ENCODE assay signal across 9 mouse cellular contexts in the genomic region with DNA sequence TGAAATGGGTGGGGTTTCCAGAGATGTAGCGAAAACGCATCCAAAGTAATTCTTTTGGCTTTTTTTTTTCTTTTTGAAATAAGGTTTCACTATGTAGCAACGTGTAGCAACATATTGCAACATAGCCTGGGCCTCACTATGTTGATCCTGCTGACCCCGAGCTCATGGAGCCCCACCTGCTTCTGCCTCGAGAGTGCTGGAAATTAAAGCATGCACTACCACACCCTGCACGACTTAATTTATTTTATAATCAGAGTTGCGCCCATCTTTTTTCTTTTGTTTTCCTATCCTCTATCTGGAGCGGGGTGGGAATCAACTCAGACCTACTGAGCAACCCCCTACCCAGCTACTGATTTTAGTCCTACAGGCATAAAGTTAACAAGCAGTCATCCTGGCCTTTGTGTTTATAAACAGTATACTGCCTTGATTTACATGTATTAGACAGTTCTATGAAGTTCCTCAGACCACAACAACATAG. TPM values are rescaled to one million over a fixed set of nuclear protein-coding genes. Genes with fewer than 3 reads are reported as not detected.
DNase-seq lines count a peak whose midpoint lies in the region; ATAC-seq lines count a peak whose summit lies in the region.
"Had no signal": no experiment of that assay in that cellular context is flagged by ENCODE, and none has a peak within 500 bp of the region (broad histone marks: within the 10 kb centered on the region; RNA-seq: fewer than 3 reads in every experiment).

No protein-coding gene starts in this region.

- intact Hi-C loops in heart, postnatal 14 days (cut with DNase I) = loop anchor here (5.0 kb wide), 1 partner anchor 42 kb away; no protein-coding TSS in a partner anchor

- peak overlapping the region; percentile 92 for H3K4me2 ChIP-seq in heart, embryonic 16.5 days (ENCODE audit: low read depth, low read length)
- peak overlapping the region; percentile 91 for H3K4me2 ChIP-seq in hindbrain, embryonic 11.5 days (replicated peaks; ENCODE audit: low read depth, low read length)
- peak overlapping the region; percentile 84 for H3K4me2 ChIP-seq in midbrain, embryonic 11.5 days

- no peak overlapping the region; the same call in 1 of the 2 replicates for H3K27ac ChIP-seq in heart, embryonic 16.5 days (ENCODE audit: low read length)
- no peak overlapping the region for H3K27ac ChIP-seq in hindbrain, embryonic 11.5 days (ENCODE audit: low read depth, low read length)
- H3K27ac ChIP-seq in midbrain, embryonic 11.5 days (ENCODE audit: low read depth, low read length) = no peak overlapping the region

- H3K4me3 ChIP-seq in heart, embryonic 16.5 days (ENCODE audit: low read length) = peak overlapping the region; percentile 92
- peak overlapping the region; percentile 81 for H3K4me3 ChIP-seq in hindbrain, embryonic 11.5 days (ENCODE audit: low read depth, low read length)
- H3K4me3 ChIP-seq in midbrain, embryonic 11.5 days (ENCODE audit: low read depth, low read length) = peak overlapping the region; percentile 79

- WGBS in heart, embryonic 16.5 days = 3% methylated on average over 8 of the region's 8 CpGs
- WGBS in hindbrain, embryonic 11.5 days = 1% methylated on average over 8 of the region's 8 CpGs
- 2% methylated on average over 8 of the region's 8 CpGs for WGBS in midbrain, embryonic 11.5 days

- peaks cover 6% of the 10 kb centered on the region for H3K36me3 ChIP-seq in heart, embryonic 16.5 days (ENCODE audit: control insufficient read depth, insufficient read depth)
- H3K36me3 ChIP-seq in hindbrain, embryonic 11.5 days (ENCODE audit: control insufficient read depth, insufficient read depth, low read length) = no peaks in the 10 kb centered on the region
- no peaks in the 10 kb centered on the region for H3K36me3 ChIP-seq in midbrain, embryonic 11.5 days (ENCODE audit: control insufficient read depth, insufficient read depth, low read length)

- no peak for ATAC-seq in heart, embryonic 16.5 days (replicated peaks; ENCODE audit: extremely low read depth, insufficient read depth, low FRiP score)
- peak; percentile 63 for ATAC-seq in hindbrain, embryonic 11.5 days (ENCODE audit: low FRiP score)
- no peak; the same call in 1 of the 2 replicates for ATAC-seq in midbrain, embryonic 11.5 days (ENCODE audit: low FRiP score)

- peak overlapping the region; percentile 89 for H3K9ac ChIP-seq in heart, embryonic 16.5 days (ENCODE audit: low read length)
- H3K9ac ChIP-seq in hindbrain, embryonic 11.5 days (ENCODE audit: low read depth, low read length) = no peak overlapping the region
- peak overlapping the region; percentile 78; the same call in 1 of the 2 replicates for H3K9ac ChIP-seq in midbrain, embryonic 11.5 days (ENCODE audit: low read length)

- no peak for DNase-seq in heart, postnatal 14 days
- DNase-seq in R1 (ENCODE audit: low read depth, low spot score) = peak; percentile 83
- no peak for DNase-seq in hindbrain, embryonic 11.5 days (ENCODE audit: low spot score)
- DNase-seq in midbrain, embryonic 11.5 days (ENCODE audit: low spot score, missing footprints) = no peak
- DNase-seq in embryo, embryonic 9.5 days (ENCODE audit: extremely low spot score) = no peak
- no peak for DNase-seq in ovary, adult 18-20 months (ENCODE audit: low spot score)
- DNase-seq in embryo, embryonic 10.5 days (ENCODE audit: low spot score) = no peak

- H3K9me3 ChIP-seq in heart, embryonic 16.5 days (replicated peaks; ENCODE audit: control insufficient read depth, low read length) = no peaks in the 10 kb centered on the region
- H3K9me3 ChIP-seq in hindbrain, embryonic 11.5 days (ENCODE audit: control insufficient read depth, low read length) = no peaks in the 10 kb centered on the region
- H3K9me3 ChIP-seq in midbrain, embryonic 11.5 days (ENCODE audit: control insufficient read depth, low read length) = no peaks in the 10 kb centered on the region

- H3K27me3 ChIP-seq in heart, embryonic 16.5 days (ENCODE audit: control insufficient read depth, insufficient read depth, low read length) = no peaks in the 10 kb centered on the region
- H3K27me3 ChIP-seq in hindbrain, embryonic 11.5 days (ENCODE audit: control insufficient read depth, insufficient read depth, low read length) = no peaks in the 10 kb centered on the region
- no peaks in the 10 kb centered on the region for H3K27me3 ChIP-seq in midbrain, embryonic 11.5 days (ENCODE audit: control insufficient read depth, insufficient read depth, low read length)

- H3K4me1 ChIP-seq in heart, embryonic 16.5 days (ENCODE audit: control insufficient read depth, insufficient read depth, low read length) = peaks cover 10% of the 10 kb centered on the region
- no peaks in the 10 kb centered on the region; the same call in 1 of the 2 replicates for H3K4me1 ChIP-seq in hindbrain, embryonic 11.5 days (replicated peaks; ENCODE audit: control insufficient read depth, insufficient read depth, low read length)
- H3K4me1 ChIP-seq in midbrain, embryonic 11.5 days (ENCODE audit: control insufficient read depth, insufficient read depth, low read length) = peaks cover 6% of the 10 kb centered on the region; the same call in 1 of the 2 replicates

RNA-seq across cellular contexts. Expression of a gene that starts 0.6 kb away (rescaled TPM):
- 18.2 and 19.6 TPM in 2 replicates for polyA plus RNA-seq in heart, embryonic 16.5 days (2015; fragmentation: Nextera tagmentation; extraction: Ambion mirVana)
- 10 to 100 TPM; 22.4 to 24.9 TPM for total RNA-seq in heart, postnatal 14 days (2021)
- polyA plus RNA-seq in hindbrain, embryonic 11.5 days (2014; fragmentation: Nextera tagmentation; extraction: Ambion mirVana) = 9.9 and 12.5 TPM in 2 replicates
- polyA plus RNA-seq in midbrain, embryonic 11.5 days (2014; fragmentation: Nextera tagmentation; extraction: Ambion mirVana) = 11.8 and 12.8 TPM in 2 replicates

RNA-seq across cellular contexts. Expression of a gene that starts 16.5 kb away (rescaled TPM):
- 56.6 and 63.4 TPM in 2 replicates for polyA plus RNA-seq in heart, embryonic 16.5 days (2015; fragmentation: Nextera tagmentation; extraction: Ambion mirVana)
- 10 to 100 TPM; 14.5 to 16.8 TPM for total RNA-seq in heart, postnatal 14 days (2021)
- 2.6 and 3.1 TPM in 2 replicates for polyA plus RNA-seq in hindbrain, embryonic 11.5 days (2014; fragmentation: Nextera tagmentation; extraction: Ambion mirVana)
- 2.5 and 4.1 TPM in 2 replicates for polyA plus RNA-seq in midbrain, embryonic 11.5 days (2014; fragmentation: Nextera tagmentation; extraction: Ambion mirVana)

RNA-seq across cellular contexts. Expression of a gene that starts 24.4 kb away (rescaled TPM):
- not detected in 2 replicates for polyA plus RNA-seq in heart, embryonic 16.5 days (2015; fragmentation: Nextera tagmentation; extraction: Ambion mirVana)
- not detected for total RNA-seq in heart, postnatal 14 days (2021)
- polyA plus RNA-seq in hindbrain, embryonic 11.5 days (2014; fragmentation: Nextera tagmentation; extraction: Ambion mirVana) = not detected in 2 replicates
- polyA plus RNA-seq in midbrain, embryonic 11.5 days (2014; fragmentation: Nextera tagmentation; extraction: Ambion mirVana) = not detected in 2 replicates
- total RNA-seq: gastrocnemius, postnatal 4 days had no signal

RNA-seq across cellular contexts. Expression of a gene that starts 24.5 kb away (rescaled TPM):
- 1.1 and 1.4 TPM in 2 replicates for polyA plus RNA-seq in heart, embryonic 16.5 days (2015; fragmentation: Nextera tagmentation; extraction: Ambion mirVana)
- 1 to 10 TPM; 1.5 to 1.8 TPM for total RNA-seq in heart, postnatal 14 days (2021)
- polyA plus RNA-seq in hindbrain, embryonic 11.5 days (2014; fragmentation: Nextera tagmentation; extraction: Ambion mirVana) = 1.6 and 1.8 TPM in 2 replicates
- 1.3 and 1.5 TPM in 2 replicates for polyA plus RNA-seq in midbrain, embryonic 11.5 days (2014; fragmentation: Nextera tagmentation; extraction: Ambion mirVana)

RNA-seq across cellular contexts. Expression of a gene that starts 35.0 kb away (rescaled TPM):
- 106 and 111 TPM in 2 replicates for polyA plus RNA-seq in heart, embryonic 16.5 days (2015; fragmentation: Nextera tagmentation; extraction: Ambion mirVana)
- total RNA-seq in heart, postnatal 14 days (2021) = 10 to 100 TPM; 44.3 to 48.6 TPM
- polyA plus RNA-seq in hindbrain, embryonic 11.5 days (2014; fragmentation: Nextera tagmentation; extraction: Ambion mirVana) = 165 and 168 TPM in 2 replicates
- 147 and 155 TPM in 2 replicates for polyA plus RNA-seq in midbrain, embryonic 11.5 days (2014; fragmentation: Nextera tagmentation; extraction: Ambion mirVana)

Comparison
In these comparisons a context has a peak if more than half of its experiments do, and no peak if none do; other contexts are left out.
1. RNA of a gene that starts 16.5 kb away (polyA plus RNA-seq): 56.6 to 63.4 TPM in heart, embryonic 16.5 days; 2.5 to 4.1 TPM in midbrain, embryonic 11.5 days and 2.6 to 3.1 TPM in hindbrain, embryonic 11.5 days; every median in the first group is over 10 times any median in the second.
2. Peak in every context shown above with its lines, with median percentiles within 50 percentile points of each other: H3K4me2 ChIP-seq and H3K4me3 ChIP-seq.